Mouse (Mus musculus): ENCODE data around the gene 4930451I11Rik. TPM values are rescaled to one million over a fixed set of nuclear protein-coding genes. Genes with fewer than 3 reads are reported as not detected.

4930451I11Rik gene
- polyA plus RNA-seq, 1 experiment from 2014 or later: not detected

GRCm38 (mm10) chr7:126855641-126856040 lies 24.2 kb upstream of the 4930451I11Rik start:
- H3K9ac ChIP-seq (ENCODE audit: low read depth, low read length): no peak overlapping the region
- H3K4me2 ChIP-seq (replicated peaks; ENCODE audit: low read depth): no peak overlapping the region
- no peak for TF ChIP-seq CTCF (IDR thresholded peaks at IDR 0.05; ENCODE audit: low read depth)
- H3K27me3 ChIP-seq (replicated peaks; ENCODE audit: control insufficient read depth, insufficient read depth, low read length): no peaks in the 10 kb centered on the region
- H3K4me3 ChIP-seq (ENCODE audit: low read depth, low read length): no peak overlapping the region
- peaks cover 74% of the 10 kb centered on the region; the same call in 1 of the 2 replicates for H3K36me3 ChIP-seq (ENCODE audit: control insufficient read depth, insufficient read depth)
- no peak for ATAC-seq
- no peak overlapping the region for H3K27ac ChIP-seq (ENCODE audit: low read depth, low read length)
- H3K9me3 ChIP-seq (ENCODE audit: control insufficient read depth): no peaks in the 10 kb centered on the region
- WGBS: 89% methylated on average over 3 of the region's 3 CpGs
- H3K4me1 ChIP-seq (replicated peaks; ENCODE audit: control insufficient read depth, insufficient read depth, low read length): no peaks in the 10 kb centered on the region

GRCm38 (mm10) chr7:126853454-126853853 lies 22.0 kb upstream of the 4930451I11Rik start:
- Histone ChIP-seq H3K36me3 (ENCODE audit: control insufficient read depth, insufficient read depth) (peaks cover 65% of the 10 kb centered on the region; the same call in 1 of the 2 replicates), H3K9ac (ENCODE audit: low read depth, low read length) (no peak overlapping the region), H3K27ac (ENCODE audit: low read depth, low read length) (no peak overlapping the region), H3K27me3 (replicated peaks; ENCODE audit: control insufficient read depth, insufficient read depth, low read length) (peaks cover 7% of the 10 kb centered on the region), H3K4me1 (replicated peaks; ENCODE audit: control insufficient read depth, insufficient read depth, low read length) (no peaks in the 10 kb centered on the region), H3K9me3 (ENCODE audit: control insufficient read depth) (no peaks in the 10 kb centered on the region), H3K4me2 (replicated peaks; ENCODE audit: low read depth) (no peak overlapping the region), H3K4me3 (ENCODE audit: low read depth, low read length) (no peak overlapping the region)
- ATAC-seq: no peak
- TF ChIP-seq CTCF (IDR thresholded peaks at IDR 0.05; ENCODE audit: low read depth): no peak
- WGBS: 81% methylated on average over 5 of the region's 5 CpGs

DNA sequence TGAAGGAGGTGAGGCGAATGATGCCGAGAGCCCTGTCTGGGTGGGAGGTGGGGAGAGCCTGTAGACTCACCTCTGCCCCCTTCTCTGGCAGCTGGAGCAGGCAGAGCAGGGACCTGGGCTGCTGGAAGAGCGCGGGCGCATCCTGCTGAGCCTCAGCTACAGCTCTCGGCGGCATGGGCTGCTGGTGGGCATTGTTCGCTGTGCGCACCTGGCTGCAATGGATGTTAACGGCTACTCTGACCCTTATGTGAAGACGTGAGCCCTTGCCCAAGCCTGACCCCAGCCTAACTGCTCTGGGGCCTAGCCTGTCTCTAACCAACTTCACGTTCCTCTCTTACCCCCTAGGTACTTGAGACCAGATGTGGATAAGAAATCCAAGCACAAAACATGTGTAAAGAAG lies 19.8 kb upstream of the 4930451I11Rik start:
- H3K36me3 ChIP-seq (ENCODE audit: control insufficient read depth, insufficient read depth): peaks cover 42% of the 10 kb centered on the region; the same call in 1 of the 2 replicates
- TF ChIP-seq CTCF (IDR thresholded peaks at IDR 0.05; ENCODE audit: low read depth): no peak
- peaks cover 19% of the 10 kb centered on the region for H3K27me3 ChIP-seq (replicated peaks; ENCODE audit: control insufficient read depth, insufficient read depth, low read length)
- no peak for ATAC-seq
- H3K4me2 ChIP-seq (replicated peaks; ENCODE audit: low read depth): no peak overlapping the region
- H3K4me1 ChIP-seq (replicated peaks; ENCODE audit: control insufficient read depth, insufficient read depth, low read length): no peaks in the 10 kb centered on the region; the same call in 1 of the 2 replicates
- H3K27ac ChIP-seq (ENCODE audit: low read depth, low read length): no peak overlapping the region
- H3K9ac ChIP-seq (ENCODE audit: low read depth, low read length): no peak overlapping the region
- no peak overlapping the region for H3K4me3 ChIP-seq (ENCODE audit: low read depth, low read length)
- H3K9me3 ChIP-seq (ENCODE audit: control insufficient read depth): no peaks in the 10 kb centered on the region
- 67% methylated on average over 12 of the region's 12 CpGs for WGBS

DNA sequence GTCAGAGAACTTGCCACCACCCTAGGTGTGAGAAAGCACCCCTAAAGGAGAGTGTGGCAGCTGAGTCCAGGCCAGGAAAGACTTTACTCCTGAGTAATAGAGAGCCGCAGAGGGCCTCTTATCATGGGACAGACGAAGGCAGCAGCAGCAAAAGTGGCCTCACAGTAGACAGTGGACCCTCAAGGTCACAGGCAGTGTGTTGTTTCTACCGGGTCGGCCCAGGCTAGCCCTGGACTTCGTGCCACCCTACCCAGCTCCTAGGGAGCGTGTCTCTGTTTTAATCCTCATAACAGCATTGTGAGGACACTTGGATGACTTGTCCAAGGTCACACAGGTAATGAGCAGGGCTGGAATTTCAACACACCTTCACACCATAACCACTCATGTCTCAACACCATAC lies 18.7 kb upstream of the 4930451I11Rik start:
- Histone ChIP-seq H3K27me3 (replicated peaks; ENCODE audit: control insufficient read depth, insufficient read depth, low read length) (peaks cover 19% of the 10 kb centered on the region), H3K4me3 (ENCODE audit: low read depth, low read length) (no peak overlapping the region), H3K4me2 (replicated peaks; ENCODE audit: low read depth) (no peak overlapping the region), H3K9me3 (ENCODE audit: control insufficient read depth) (no peaks in the 10 kb centered on the region), H3K36me3 (ENCODE audit: control insufficient read depth, insufficient read depth) (peaks cover 32% of the 10 kb centered on the region; the same call in 1 of the 2 replicates), H3K9ac (ENCODE audit: low read depth, low read length) (no peak overlapping the region), H3K27ac (ENCODE audit: low read depth, low read length) (no peak overlapping the region), H3K4me1 (replicated peaks; ENCODE audit: control insufficient read depth, insufficient read depth, low read length) (no peaks in the 10 kb centered on the region; the same call in 1 of the 2 replicates)
- no peak for TF ChIP-seq CTCF (IDR thresholded peaks at IDR 0.05; ENCODE audit: low read depth)
- peak; percentile 76 for ATAC-seq
- 34% methylated on average over 6 of the region's 6 CpGs for whole genome bisulfite sequencing

GRCm38 (mm10) chr7:126848794-126849193 lies 17.4 kb upstream of the 4930451I11Rik start:
- Histone ChIP-seq H3K9ac (ENCODE audit: low read depth, low read length) (no peak overlapping the region), H3K9me3 (ENCODE audit: control insufficient read depth) (no peaks in the 10 kb centered on the region), H3K4me3 (ENCODE audit: low read depth, low read length) (no peak overlapping the region), H3K36me3 (ENCODE audit: control insufficient read depth, insufficient read depth) (peaks cover 21% of the 10 kb centered on the region; the same call in 1 of the 2 replicates), H3K27me3 (replicated peaks; ENCODE audit: control insufficient read depth, insufficient read depth, low read length) (peaks cover 19% of the 10 kb centered on the region), H3K4me1 (replicated peaks; ENCODE audit: control insufficient read depth, insufficient read depth, low read length) (no peaks in the 10 kb centered on the region; the same call in 1 of the 2 replicates), H3K27ac (ENCODE audit: low read depth, low read length) (no peak overlapping the region), H3K4me2 (replicated peaks; ENCODE audit: low read depth) (no peak overlapping the region)
- ATAC-seq: 0 out of 2 replicates have a peak, but pooled peaks have one; percentile 6
- TF ChIP-seq CTCF (IDR thresholded peaks at IDR 0.05; ENCODE audit: low read depth): no peak
- WGBS: 30% methylated on average over 10 of the region's 10 CpGs

- Histone ChIP-seq H3K4me1 (replicated peaks; ENCODE audit: control insufficient read depth, insufficient read depth, low read length) (no peaks in the 10 kb centered on the region; the same call in 1 of the 2 replicates), H3K27ac (ENCODE audit: low read depth, low read length) (no peak overlapping the region), H3K36me3 (ENCODE audit: control insufficient read depth, insufficient read depth) (peaks cover 10% of the 10 kb centered on the region; the same call in 1 of the 2 replicates), H3K9ac (ENCODE audit: low read depth, low read length) (0 out of 2 replicates have a peak overlapping the region, but pooled peaks have one; percentile 12), H3K9me3 (ENCODE audit: control insufficient read depth) (no peaks in the 10 kb centered on the region), H3K4me2 (replicated peaks; ENCODE audit: low read depth) (peak overlapping the region; percentile 86), H3K4me3 (ENCODE audit: low read depth, low read length) (peak overlapping the region; percentile 46), H3K27me3 (replicated peaks; ENCODE audit: control insufficient read depth, insufficient read depth, low read length) (peaks cover 19% of the 10 kb centered on the region)
- 0 out of 2 replicates have a peak, but pooled peaks have one; percentile 11 for ATAC-seq
- 1% methylated on average over 51 of the region's 74 CpGs for WGBS
- no peak for TF ChIP-seq CTCF (IDR thresholded peaks at IDR 0.05; ENCODE audit: low read depth)
Measured at GRCm38 (mm10) chr7:126847421-126848398, 16.3 kb upstream of the 4930451I11Rik start.

All from intestine, postnatal 0 days (tissue).